Mouse (Mus musculus) thymus, adult 2 months (tissue): ENCODE measurements around the gene Trim63.

Experiments used
- CTCF ChIP-seq: fragments of 200-500 bp; IDR thresholded peaks from 2 replicates; pipeline ENCODE4 v1.5.1; 2012; ENCODE audit warnings: mild to moderate bottlenecking, control low read depth, low read length, moderate library complexity, borderline replicate concordance; ENCODE audit not compliant: control insufficient read depth, poor library complexity, insufficient read depth; ENCODE audit errors: extremely low read depth
- POLR2A ChIP-seq: fragments of 200-500 bp; IDR thresholded peaks from 2 replicates; pipeline ENCODE4 v1.6.1; 2012; ENCODE audit warnings: mild to moderate bottlenecking, low read length, control low read depth, moderate library complexity; ENCODE audit not compliant: control insufficient read depth, poor library complexity, insufficient read depth; ENCODE audit errors: extremely low read depth

- TF ChIP-seq CTCF: no peak
- no peak for TF ChIP-seq POLR2A
These were observed 50.4 kb downstream of the Trim63 start for GRCm38 (mm10) chr4:134365280-134365679.
